Mouse (Mus musculus) stomach, embryonic 14.5 days (tissue): Measurements from ENCODE around the gene Ctbp2. TPM values are rescaled to one million over a fixed set of nuclear protein-coding genes. Genes with fewer than 3 reads are reported as not detected.

Experiments used
- ATAC-seq: fragments of 200-750 bp; cut with Nextera tagmentation; 2 replicates; pipeline ENCODE4 v1.8.0; 2017; ENCODE audit warnings: low read depth, moderate TSS enrichment; ENCODE audit not compliant: insufficient number of reproducible peaks, insufficient read depth, low FRiP score
- H3K27ac ChIP-seq: fragments of 300-500 bp; sonication (generic); 2 replicates; pipeline ENCODE4 v1.5.1; 2014; ENCODE audit warnings: mild to moderate bottlenecking, low read length, moderate library complexity, mixed read lengths
- H3K27me3 ChIP-seq: fragments of 300-500 bp; sonication (generic); 2 replicates; pipeline ENCODE4 v1.6.1; 2014; ENCODE audit warnings: low read length, control low read depth, mixed read lengths; ENCODE audit not compliant: control insufficient read depth, insufficient read depth
- H3K36me3 ChIP-seq: fragments of 300-500 bp; sonication (generic); 2 replicates; pipeline ENCODE4 v1.6.1; 2014; ENCODE audit warnings: mild to moderate bottlenecking, control low read depth, low read length, moderate library complexity, mixed read lengths; ENCODE audit not compliant: control insufficient read depth, insufficient read depth
- H3K4me1 ChIP-seq: fragments of 300-500 bp; sonication (generic); 2 replicates; pipeline ENCODE4 v1.6.1; 2014; ENCODE audit warnings: low read length, control low read depth, mixed read lengths; ENCODE audit not compliant: control insufficient read depth, insufficient read depth
- H3K4me2 ChIP-seq: fragments of 300-500 bp; sonication (generic); replicated peaks from 2 replicates; pipeline ENCODE4 v1.6.1; 2014; ENCODE audit warnings: low read depth, low read length, control low read depth
- H3K4me3 ChIP-seq: fragments of 300-500 bp; sonication (generic); 2 replicates; pipeline ENCODE4 v1.5.1; 2014; ENCODE audit warnings: low read depth, low read length, control low read depth
- H3K9ac ChIP-seq: fragments of 300-500 bp; sonication (generic); replicated peaks from 2 replicates; pipeline ENCODE4 v1.6.1; 2014; ENCODE audit warnings: low read depth, mild to moderate bottlenecking, control low read depth, low read length, moderate library complexity, mixed read lengths
- H3K9me3 ChIP-seq: fragments of 300-500 bp; sonication (generic); 2 replicates; pipeline ENCODE4 v1.6.1; 2016; ENCODE audit warnings: low read depth, low read length, control low read depth; ENCODE audit not compliant: control insufficient read depth
- WGBS: fragments of 180-500 bp; shearing (Covaris S2); extraction: QIAGEN DNeasy Blood & Tissue Kit; methylation state at CpG from one replicate; pipeline ENCODE4 v1.1.7; 2014; 5-methylcytosine and 5-hydroxymethylcytosine counted together
- polyA plus RNA-seq: library from polyadenylated mRNA; unstranded; fragments of >200 nt; fragmentation: Nextera tagmentation; extraction: Ambion mirVana; gene quantifications from 2 replicates; pipeline ENCODE4 v1.2.1, GENCODE M21; 2014

Ctbp2 gene
- polyA plus RNA-seq, 1 experiment from 2014 or later: 120 TPM

DNA sequence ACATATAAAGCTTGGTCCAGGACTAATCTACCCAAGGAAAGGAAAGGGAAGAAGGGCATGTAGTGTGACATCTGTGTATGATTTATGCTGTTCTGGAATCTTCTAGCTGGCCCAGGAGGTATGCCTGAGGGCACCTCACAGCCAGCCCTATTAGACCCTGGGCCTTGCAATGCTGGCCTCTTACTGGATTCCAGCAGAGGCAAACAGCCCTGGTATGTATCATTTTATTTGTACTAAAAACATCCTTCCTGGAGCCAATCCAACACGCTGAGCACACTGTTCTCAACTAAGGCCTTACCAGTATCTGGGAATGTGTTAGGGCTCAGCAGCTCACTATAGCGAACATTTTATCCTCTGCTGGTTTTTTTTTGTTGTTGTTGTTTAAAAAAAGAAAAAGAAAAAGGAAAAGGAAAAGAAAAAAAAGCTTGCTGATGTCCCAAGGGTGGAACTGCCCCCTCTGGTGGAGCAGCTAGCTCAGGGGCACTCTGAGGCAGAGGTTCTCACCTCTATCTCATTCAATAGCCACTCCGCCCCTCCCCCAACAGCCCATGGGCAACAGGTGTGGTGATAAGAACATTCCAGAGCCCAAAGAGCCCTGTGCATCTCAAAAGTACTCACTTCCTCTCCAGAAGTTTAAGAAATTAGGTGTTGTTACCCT is 83.3 kb downstream of the Ctbp2 start:
- peak overlapping the region; percentile 58 for H3K27ac ChIP-seq
- no peak overlapping the region for H3K4me3 ChIP-seq
- no peak for ATAC-seq
- 57% methylated on average over 3 of the region's 3 CpGs for WGBS
- H3K4me1 ChIP-seq: peaks cover 52% of the 10 kb centered on the region
- no peak overlapping the region for H3K4me2 ChIP-seq
- no peaks in the 10 kb centered on the region for H3K9me3 ChIP-seq
- H3K36me3 ChIP-seq: peaks cover 4% of the 10 kb centered on the region; the same call in 1 of the 2 replicates
- no peak overlapping the region for H3K9ac ChIP-seq
- no peaks in the 10 kb centered on the region for H3K27me3 ChIP-seq

DNA sequence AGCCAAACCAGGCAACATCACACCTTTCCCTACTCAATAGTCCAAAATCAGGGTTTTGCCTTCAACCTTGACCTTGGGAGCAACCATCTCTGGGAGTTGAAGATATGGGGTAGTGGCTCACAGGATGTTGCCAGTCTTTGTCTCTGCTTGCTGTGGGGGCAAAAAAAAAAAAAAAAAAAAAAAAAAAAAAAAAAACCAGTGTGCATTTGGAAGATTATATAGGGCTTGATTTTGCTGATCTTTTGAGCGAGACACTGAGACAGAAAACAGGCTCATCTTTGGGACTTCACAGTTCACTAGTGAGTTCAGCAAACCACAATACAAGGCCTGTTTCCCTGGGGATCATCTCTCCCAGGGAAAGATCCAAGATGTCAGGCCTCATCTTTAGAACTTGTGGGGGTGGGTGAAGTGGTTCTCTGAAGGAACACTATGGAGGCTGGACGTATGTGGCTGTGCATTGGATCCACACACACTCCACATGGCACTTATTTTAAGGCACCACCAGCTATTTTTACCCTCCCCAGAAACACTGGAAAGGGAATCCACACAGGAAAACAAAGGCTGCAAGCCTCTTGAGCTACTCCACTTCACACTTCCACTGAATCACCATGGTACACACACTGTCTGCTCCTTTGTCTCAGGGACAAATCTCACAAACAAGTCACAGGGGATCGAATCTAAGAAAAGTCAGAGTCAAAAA is 84.4 kb downstream of the Ctbp2 start:
- no peaks in the 10 kb centered on the region for H3K27me3 ChIP-seq
- no peak overlapping the region for H3K9ac ChIP-seq
- H3K4me1 ChIP-seq: peaks cover 48% of the 10 kb centered on the region
- peaks cover 4% of the 10 kb centered on the region; the same call in 1 of the 2 replicates for H3K36me3 ChIP-seq
- peak overlapping the region; percentile 58; the same call in 1 of the 2 replicates for H3K27ac ChIP-seq
- no peak for ATAC-seq
- H3K9me3 ChIP-seq: no peaks in the 10 kb centered on the region
- 76% methylated on average over 3 of the region's 3 CpGs for WGBS
- H3K4me2 ChIP-seq: no peak overlapping the region
- H3K4me3 ChIP-seq: no peak overlapping the region

DNA sequence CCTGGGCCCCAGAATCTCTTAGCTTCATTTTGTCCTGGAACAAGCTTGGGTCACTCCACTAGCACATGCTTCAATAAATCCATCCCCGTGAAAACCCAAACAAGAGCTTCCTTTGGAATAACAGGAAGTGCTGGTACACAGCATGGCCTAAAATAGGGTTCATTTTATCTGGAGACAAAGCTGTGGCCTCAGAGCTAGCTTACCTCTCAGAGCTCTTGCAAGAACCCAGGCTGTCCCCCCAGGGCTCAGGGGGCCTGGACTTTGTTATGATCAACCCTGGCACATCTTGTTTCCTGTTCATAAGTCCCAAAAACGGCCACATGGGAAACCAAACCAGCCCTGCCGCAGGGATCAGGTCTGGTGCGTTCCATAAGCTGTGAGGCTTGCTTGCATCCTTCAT is 86.5 kb downstream of the Ctbp2 start:
- no peaks in the 10 kb centered on the region for H3K9me3 ChIP-seq
- H3K4me2 ChIP-seq: no peak overlapping the region
- H3K36me3 ChIP-seq: no peaks in the 10 kb centered on the region
- 31% methylated on average over 4 of the region's 4 CpGs for WGBS
- peaks cover 66% of the 10 kb centered on the region for H3K4me1 ChIP-seq
- H3K27ac ChIP-seq: peak overlapping the region; percentile 71
- H3K4me3 ChIP-seq: no peak overlapping the region
- H3K27me3 ChIP-seq: no peaks in the 10 kb centered on the region
- ATAC-seq: no peak
- no peak overlapping the region for H3K9ac ChIP-seq

DNA sequence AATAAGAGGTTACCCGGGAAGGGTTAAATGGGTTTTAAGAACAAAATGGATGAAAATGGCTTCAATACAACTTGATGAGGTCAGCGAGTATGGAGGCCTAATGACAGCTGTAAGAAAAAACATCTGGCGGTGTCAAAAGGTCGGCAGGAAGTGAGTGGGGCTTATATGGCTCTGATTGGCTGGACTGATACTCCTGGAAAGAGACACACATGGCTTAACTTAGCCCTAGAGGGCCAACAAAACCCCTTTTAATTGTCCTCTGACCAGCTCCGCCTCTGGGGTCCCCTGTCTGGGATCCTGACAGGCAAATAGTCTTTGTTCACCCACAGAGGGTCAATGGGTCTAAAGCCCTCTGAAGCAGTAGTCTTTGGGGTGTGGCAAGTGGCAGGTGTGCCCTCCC is 86.9 kb downstream of the Ctbp2 start:
- WGBS: 43% methylated on average over 5 of the region's 5 CpGs
- ATAC-seq: 0 out of 2 replicates have a peak, but pooled peaks have one; percentile 10
- H3K4me2 ChIP-seq: no peak overlapping the region
- peak overlapping the region; percentile 71 for H3K27ac ChIP-seq
- peaks cover 62% of the 10 kb centered on the region for H3K4me1 ChIP-seq
- no peak overlapping the region for H3K4me3 ChIP-seq
- H3K9ac ChIP-seq: no peak overlapping the region
- H3K9me3 ChIP-seq: no peaks in the 10 kb centered on the region
- H3K36me3 ChIP-seq: no peaks in the 10 kb centered on the region
- no peaks in the 10 kb centered on the region for H3K27me3 ChIP-seq

DNA sequence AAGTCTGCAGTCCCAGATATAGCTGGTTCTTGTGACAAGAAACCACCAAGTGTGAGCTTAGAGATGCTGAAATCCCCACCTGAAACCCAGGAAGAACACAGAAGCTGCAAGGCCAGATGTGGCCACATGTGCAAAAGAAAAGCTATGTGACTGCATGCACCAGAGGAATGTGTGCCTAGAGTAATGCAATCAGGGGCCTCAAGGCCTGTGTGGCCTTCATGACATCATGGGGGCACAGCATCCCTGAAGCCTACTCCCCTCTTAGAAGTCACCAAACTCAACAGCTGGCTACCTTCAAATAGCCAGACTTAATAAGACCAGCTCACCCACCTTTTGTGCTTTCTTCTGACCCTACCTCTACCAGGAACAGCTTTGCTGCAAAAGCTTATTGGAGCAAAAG is 88.3 kb downstream of the Ctbp2 start:
- Histone ChIP-seq H3K9me3 (no peaks in the 10 kb centered on the region), H3K27ac (no peak overlapping the region), H3K27me3 (no peaks in the 10 kb centered on the region), H3K36me3 (no peaks in the 10 kb centered on the region), H3K4me3 (no peak overlapping the region), H3K9ac (no peak overlapping the region), H3K4me1 (peaks cover 53% of the 10 kb centered on the region), H3K4me2 (no peak overlapping the region)
- no peak for ATAC-seq

DNA sequence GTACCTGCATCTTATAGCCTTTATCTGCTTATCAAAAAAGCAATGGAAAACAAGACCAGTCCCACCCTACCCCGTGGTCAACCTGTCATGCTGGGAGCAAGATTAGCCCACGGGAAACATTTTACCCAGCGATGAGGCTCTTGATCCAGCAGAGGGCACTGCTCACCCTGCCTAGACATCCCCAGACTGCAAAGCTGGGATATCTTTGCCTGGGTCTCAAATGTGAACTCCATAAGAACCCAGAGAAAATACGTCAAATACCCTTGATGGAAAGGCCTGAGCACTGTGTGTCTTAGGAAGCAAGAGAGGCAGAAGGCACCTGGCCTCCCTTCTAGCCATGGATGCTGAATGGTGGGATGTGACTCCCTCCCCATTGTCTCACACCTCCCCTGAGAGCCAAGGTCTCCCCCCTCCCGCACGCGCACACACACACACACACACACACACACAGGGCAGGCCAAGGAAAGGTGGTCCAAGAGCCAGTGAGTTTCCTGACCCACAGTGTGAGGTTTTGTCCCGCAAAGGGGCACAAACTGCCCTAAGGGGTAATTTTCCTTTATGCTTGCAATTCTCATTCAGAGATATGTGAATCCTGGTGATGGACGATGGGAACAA is 91.5 kb downstream of the Ctbp2 start:
- Histone ChIP-seq H3K4me3 (no peak overlapping the region), H3K27ac (no peak overlapping the region), H3K4me1 (peaks cover 36% of the 10 kb centered on the region), H3K9me3 (no peaks in the 10 kb centered on the region), H3K36me3 (no peaks in the 10 kb centered on the region; the same call in 1 of the 2 replicates), H3K9ac (no peak overlapping the region), H3K27me3 (no peaks in the 10 kb centered on the region), H3K4me2 (no peak overlapping the region)
- ATAC-seq: peak; percentile 21; the same call in 1 of the 2 replicates
- WGBS: 48% methylated on average over 9 of the region's 9 CpGs

DNA sequence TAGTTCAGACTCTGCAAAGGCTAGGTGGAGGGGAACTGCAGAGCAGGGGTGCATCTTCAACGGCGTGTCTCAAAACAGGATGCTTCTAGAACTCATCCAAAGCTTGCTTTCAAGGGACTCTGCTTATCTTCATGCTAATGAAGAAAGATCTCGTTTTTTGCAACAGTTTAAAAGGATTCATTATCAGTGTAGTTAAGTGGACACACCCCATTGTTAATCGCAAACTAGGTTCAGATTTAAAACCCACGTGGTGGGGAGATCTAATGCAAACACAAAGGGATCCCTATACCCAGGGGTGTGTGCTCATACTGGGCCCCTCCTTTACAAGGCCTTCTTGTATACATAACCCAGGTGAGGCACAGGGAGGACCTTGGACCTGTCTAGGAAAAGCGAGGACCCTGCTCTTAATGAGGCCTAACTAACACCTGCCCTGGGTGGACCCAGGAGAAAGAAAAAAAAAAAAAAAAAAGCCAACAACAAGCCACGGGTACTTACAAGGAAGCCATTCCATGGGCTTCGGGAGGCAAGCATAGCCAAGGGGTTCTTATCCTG is 94.6 kb downstream of the Ctbp2 start:
- Histone ChIP-seq H3K4me3 (no peak overlapping the region), H3K4me2 (no peak overlapping the region), H3K9ac (no peak overlapping the region), H3K36me3 (no peaks in the 10 kb centered on the region; the same call in 1 of the 2 replicates), H3K4me1 (peaks cover 29% of the 10 kb centered on the region), H3K9me3 (no peaks in the 10 kb centered on the region), H3K27me3 (no peaks in the 10 kb centered on the region), H3K27ac (peak overlapping the region; percentile 41; the same call in 1 of the 2 replicates)
- WGBS: 61% methylated on average over 8 of the region's 8 CpGs
- ATAC-seq: peak; percentile 86

DNA sequence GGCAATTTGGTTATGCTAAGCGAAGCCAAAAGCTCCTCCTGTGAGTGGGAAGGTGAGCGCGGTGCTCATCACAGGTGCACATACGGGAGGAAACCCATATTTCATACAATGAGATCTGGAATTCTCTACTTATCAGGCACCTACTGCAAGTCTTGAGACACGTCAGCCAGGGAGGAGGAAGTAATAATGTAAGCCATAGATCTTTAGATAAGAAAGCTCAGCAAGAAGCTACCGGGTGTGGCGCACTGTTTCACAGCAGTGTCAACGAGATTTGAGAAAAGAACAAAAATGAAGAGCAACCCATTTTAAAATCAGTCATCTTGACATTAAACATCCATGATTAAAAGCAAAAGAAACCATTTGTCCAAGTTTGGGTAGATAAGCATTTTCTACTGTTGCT is 95.2 kb downstream of the Ctbp2 start:
- H3K9me3 ChIP-seq: no peaks in the 10 kb centered on the region
- peaks cover 24% of the 10 kb centered on the region for H3K4me1 ChIP-seq
- ATAC-seq: no peak
- H3K9ac ChIP-seq: no peak overlapping the region
- H3K27ac ChIP-seq: no peak overlapping the region
- no peak overlapping the region for H3K4me2 ChIP-seq
- H3K4me3 ChIP-seq: no peak overlapping the region
- no peaks in the 10 kb centered on the region; the same call in 1 of the 2 replicates for H3K36me3 ChIP-seq
- 70% methylated on average over 8 of the region's 8 CpGs for WGBS
- no peaks in the 10 kb centered on the region for H3K27me3 ChIP-seq
